Mouse (Mus musculus): ENCODE results near the gene Frmd4a.
"Not testable (repeated sequence)": the region's sequence is repeated elsewhere in the genome, so short reads cannot be mapped to it uniquely, and the experiment has no call there.

Frmd4a gene

DNA sequence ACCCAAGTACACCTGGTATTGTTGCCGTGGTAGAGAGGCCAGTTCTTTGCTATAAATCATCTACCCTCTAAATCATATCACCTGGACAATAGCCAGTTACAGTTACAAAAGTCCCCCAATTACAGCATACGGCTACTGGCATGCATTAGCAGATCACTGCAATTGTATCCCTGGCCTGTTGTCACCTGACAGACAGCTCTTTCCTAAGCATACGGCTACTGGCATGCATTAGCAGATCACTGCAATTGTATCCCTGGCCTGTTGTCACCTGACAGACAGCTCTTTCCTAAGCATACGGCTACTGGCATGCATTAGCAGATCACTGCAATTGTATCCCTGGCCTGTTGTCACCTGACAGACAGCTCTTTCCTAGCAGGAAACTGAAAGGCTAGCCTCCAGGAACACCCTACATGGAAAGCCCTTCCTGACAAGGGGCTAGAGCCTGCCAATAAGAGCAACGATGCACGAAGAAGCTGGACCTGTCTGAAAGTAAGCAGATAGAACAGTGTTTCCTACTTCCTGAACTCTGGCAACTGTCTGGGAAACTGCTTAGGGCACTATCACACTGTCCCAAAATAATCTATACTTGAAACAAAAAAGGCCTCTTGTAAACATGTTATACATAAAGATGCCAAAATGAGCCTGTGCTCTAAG is 596.9 kb downstream of the Frmd4a start:
- not testable (repeated sequence) for DNase-seq (ENCODE audit: extremely low read depth, low read depth)

DNA sequence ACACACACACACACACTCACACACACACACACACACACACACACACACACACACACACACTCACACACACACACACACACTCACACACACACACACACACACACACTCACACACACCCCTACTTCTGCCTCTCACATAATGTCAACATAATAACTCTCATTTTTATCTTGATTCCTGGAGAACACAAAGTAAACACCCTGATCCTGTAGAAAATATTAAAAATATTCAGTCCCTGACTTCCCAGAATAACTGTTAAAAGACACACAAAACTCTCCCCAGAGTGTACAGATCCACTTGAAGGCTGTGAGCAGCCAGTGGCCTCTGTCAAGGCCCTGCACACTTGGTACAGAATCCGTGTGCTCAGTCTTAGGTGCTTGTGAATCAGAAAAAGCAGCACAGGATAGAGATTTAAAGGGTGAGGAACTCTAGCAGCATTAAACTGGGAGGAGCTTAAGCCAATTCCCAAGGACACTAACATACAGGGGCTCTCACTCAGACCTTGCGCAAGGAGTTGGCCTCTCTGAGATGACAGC is 597.6 kb downstream of the Frmd4a start:
- DNase-seq (ENCODE audit: extremely low read depth, low read depth): no peak

DNA sequence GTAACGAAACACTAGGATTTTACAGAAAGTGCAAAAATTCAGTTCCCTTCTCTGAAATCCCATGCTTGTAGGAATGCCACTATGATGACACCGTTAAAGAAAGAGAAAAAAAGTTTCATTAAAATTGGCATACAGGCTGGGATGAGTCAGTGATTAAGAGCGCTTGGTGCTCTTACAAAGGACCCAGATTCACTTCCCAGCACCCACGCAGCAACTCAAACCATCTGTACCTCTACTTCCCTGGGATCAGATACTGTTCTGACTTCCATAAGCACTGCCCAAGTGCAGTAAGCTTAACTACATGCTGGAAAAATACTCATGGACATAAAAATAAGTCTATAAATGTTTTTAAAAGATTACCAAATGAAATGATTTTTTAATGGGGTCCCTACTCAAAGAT is 599.5 kb downstream of the Frmd4a start:
- no peak for DNase-seq (ENCODE audit: extremely low read depth, low read depth)

DNA sequence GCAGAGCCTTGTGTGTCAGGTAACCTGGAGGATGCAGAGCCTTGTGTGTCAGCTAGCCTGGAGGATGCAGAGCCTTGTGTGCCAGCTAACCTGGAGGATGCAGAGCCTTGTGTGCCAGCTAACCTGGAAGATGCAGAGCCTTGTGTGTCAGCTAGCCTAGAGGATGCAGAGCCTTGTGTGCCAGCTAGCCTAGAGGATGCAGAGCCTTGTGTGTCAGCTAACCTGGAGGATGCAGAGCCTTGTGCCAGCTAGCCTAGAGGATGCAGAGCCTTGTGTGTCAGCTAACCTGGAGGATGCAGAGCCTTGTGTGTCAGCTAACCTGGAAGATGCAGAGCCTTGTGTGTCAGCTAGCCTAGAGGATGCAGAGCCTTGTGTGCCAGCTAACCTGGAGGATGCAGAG is 601.6 kb downstream of the Frmd4a start:
- DNase-seq (ENCODE audit: extremely low read depth, low read depth): not testable (repeated sequence)

DNA sequence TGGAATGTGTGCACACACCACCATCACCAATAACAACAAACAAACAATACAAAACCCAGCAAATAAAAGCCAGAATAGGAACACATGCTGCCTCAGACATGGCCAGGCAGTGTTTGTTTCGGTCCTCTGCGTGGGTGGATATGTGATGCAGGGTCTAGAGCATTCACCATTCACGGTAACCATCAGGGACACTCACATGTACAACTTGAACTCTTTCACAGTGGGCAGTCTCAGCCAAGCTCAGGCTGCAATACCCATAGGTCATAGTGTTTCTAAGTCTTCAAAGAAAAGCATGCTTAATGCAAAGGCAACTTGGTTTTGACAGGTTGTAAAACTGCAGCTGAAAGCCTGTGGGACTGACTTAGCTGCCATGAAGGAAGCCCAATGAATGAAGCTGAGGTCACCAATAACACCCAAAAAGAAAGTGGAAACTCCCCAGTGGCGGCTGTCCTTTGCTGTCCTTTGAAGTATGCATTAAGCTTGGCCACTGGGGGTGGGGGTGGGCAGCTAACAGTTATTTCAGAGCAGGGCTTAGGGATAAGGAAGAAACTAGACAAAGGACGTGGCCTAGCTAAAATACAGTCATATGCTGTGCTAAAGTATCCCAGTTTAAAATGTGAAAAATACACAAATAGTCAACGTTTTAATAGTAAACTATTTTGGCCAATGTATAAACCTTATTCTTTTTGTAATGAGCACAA is 602.5 kb downstream of the Frmd4a start:
- DNase-seq (ENCODE audit: extremely low read depth, low read depth): no peak

DNA sequence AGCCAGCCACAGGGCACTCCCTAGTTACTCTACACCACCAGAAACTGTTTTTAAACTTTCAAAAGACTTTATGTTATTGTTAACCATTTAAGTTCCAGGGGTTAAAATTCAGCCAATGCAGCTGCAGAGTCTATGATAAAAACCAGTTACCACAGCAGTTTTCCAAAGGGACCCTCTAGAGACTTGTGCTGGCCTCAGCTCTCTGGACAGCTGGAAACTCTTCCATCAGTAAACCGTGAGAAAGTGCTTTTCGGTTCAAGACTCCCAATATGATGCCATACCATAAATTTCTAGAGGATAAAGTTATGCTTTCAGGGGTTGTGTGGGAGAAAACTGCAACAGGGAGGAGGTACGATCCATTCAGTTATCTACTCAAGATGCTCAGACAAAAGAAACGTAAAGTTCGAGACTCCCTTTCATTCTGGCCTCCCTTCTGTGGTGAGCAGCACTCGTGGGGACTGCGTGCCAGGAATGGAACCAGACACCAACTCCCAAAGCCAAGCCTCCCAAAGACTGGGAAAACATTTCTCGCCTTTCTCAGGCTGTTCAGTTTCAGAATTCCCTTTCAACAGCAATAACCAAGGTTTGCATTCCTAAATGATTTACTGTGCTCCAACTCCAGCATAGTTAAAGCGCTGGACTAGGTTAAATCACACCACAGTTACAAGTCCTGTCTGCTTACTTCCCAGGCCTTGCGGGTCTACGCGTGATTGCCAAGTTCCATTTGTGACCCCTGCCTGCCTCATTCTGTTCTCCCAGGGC is 603.3 kb downstream of the Frmd4a start:
- DNase-seq (ENCODE audit: extremely low read depth, low read depth): no peak

DNA sequence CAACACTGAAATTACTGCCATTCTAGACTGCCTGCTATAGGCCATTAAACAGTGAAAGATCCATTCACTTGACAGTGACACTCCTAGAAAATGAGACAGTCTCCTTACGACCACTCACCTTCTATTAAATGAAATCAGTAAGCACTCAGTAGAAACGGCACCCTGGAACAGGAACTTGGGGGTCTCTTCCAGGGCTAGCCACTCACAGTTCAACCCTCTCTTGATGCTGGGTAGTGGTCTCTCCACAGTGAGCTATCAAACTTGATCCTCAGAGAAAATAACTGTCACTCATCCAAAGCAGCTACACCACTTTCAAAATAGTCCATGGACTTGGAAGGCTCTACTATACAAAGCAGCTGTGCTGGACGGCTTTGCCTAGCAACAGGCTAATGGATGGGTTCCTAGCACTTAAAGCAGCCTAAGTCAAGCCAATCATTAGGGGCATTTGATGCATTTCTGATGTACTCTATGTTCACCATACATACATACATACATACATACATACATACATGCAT is 604.0 kb downstream of the Frmd4a start:
- DNase-seq (ENCODE audit: extremely low read depth, low read depth): no peak

DNA sequence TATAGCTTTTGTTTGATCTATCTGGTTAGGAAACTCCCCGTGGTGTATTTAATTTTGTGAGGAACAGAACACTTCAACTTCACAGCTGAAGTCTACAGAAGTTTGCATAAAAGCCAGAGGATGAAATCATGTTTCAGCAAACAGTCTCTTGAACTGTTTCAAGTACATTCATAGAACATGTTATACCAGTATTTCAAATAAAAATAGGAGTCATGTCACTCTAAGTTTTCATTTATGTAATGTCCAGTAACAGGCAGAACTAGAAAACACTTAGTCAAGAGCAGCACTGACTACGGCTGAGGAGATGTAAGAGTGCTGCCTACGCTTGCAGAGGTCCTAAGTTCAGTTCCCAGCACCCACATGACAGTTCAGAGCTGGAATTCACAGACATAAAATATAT is 609.4 kb downstream of the Frmd4a start:
- DNase-seq (ENCODE audit: extremely low read depth, low read depth): no peak

DNA sequence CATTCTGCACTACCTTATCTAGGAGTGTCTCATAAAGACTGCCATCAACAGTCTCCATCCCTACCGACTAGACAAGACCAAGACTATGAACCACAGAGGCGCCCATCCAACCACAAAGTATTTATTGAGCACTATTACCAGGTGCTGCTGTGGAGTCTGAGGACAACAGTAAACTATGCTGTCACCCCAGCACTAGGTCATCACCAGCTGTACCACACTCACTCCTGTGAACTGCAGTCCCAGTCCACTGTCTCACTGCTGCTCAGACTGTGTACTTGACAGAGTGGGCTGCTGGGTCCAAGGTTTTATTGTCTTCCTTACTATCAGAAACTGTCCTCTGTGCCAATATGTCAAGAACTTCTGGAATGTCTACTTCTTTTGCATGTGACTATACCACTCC is 611.4 kb downstream of the Frmd4a start:
- no peak for DNase-seq (ENCODE audit: extremely low read depth, low read depth)

DNA sequence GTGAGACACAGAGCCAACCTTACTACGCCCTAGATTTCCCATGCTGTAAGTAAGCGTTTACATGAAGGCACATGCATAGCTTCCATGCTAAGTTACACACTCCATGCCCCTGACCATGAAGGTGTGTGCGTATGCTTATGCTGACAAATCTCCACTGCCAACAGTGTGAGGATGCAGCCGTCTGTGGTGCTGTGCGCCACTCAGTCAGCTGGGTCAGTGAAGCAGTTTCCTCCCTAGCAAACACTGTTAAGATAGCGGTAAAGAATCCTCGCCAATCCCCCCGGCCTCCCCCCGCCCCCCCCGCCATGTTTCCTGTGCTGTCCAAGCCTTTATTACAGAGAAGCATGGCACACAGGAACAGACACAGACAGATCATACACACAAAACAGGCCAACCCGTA is 612.0 kb downstream of the Frmd4a start:
- no peak for DNase-seq (ENCODE audit: extremely low read depth, low read depth)

DNA sequence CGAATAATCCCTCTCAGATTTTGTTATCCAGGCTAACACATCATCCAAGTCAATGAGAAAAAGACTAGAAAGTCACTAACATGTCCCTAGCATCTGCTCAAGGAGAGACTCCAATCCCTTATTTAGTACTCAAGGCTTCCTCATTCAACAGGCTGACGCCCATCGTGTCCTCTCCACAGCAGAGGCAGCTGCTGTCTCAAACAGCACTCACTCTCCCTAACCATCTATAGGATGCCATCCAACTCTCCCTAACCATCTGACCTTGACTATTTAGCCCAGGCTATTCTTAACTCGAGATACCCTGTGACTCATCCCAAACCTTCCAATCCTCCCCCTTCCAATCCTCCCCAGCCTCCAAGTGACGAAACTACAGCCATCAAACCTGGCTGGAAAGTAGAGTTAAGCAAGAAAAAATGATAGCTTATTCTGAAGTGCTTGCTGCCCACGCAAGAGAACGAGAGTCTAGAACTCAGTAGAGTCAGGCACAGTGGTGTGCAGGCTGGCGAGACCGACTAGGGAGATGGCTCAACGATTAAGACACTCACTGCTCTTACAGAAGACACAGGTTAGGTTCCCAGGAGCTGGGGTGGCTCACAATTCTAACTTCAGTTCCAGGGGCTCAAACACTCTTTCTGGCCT is 612.8 kb downstream of the Frmd4a start:
- DNase-seq (ENCODE audit: extremely low read depth, low read depth): no peak

DNA sequence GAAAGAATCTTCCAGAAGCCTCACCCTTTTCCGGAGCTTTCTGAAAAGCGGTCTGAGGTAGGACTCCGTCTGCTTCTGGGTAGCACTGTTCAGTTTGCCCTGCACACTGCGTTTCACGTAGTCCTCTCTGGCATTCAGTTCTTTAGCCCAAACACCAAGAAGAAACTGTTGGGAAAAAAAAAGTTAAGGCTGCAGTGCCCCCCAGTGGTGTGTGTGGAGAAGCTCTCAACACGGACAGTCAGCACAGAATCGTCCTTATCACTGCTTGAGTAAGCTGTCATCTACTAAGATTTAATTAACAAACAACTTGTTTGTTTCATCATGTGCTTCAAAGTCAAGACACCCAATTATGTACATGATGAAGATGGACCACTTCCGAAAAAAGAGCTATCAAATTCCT is 618.3 kb downstream of the Frmd4a start:
- DNase-seq (ENCODE audit: extremely low read depth, low read depth): no peak

DNA sequence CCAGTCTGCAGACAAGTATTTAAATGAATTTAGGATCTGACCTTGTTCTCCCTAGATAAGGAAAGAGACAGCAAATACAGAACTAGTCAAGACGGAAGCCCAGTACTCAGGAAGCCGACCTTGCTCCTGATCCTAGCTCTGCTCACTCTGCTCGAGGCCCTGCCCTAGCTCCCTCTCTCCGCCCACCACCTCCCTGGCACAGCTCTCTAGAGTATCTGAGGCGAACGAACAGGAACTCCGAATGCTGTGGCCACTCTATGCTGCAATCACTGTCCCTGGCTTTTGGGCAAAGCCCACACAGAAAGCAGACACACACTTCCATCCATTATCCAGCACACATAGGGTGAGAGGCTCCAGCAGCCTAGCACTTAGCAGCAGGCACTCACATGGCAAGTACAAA is 619.1 kb downstream of the Frmd4a start:
- DNase-seq (ENCODE audit: extremely low read depth, low read depth): no peak

DNA sequence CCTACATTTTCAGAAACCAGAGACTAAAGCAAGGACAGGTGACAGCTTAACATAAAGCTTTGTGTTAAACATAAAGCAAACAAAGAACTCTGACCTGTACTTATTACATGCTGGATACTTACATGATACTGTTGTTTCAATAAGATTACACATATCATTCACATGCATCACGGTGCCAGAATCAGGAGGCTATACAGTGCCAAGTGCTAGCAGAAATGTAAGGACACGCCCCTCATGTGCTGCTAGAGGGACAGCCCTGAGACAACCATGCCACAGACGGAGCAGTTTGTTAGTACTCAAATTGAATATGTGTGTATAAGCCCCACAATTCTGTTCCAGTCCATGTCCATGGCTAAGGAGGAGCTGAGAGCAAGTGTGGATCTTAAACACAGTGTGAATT is 620.7 kb downstream of the Frmd4a start:
- DNase-seq (ENCODE audit: extremely low read depth, low read depth): no peak

DNA sequence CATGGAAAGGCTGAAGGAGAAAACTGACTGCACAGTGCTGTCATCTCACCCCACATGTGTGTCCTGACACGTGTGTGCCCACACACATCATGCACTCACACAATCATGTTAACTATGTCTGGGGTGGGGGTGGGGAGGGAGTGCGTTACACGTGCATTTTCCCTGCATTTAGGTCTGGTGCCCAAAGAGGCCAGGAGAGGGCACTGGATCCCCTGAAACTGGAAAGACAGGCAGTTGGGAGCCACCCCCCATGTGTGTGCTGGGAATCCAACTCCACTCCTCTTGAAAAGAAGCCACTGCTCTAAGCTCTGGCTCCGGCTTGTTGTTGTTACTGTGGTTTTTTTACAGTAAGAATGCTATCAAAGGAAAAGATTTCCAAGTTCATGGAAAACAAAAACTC is 627.5 kb downstream of the Frmd4a start:
- DNase-seq (ENCODE audit: extremely low read depth, low read depth): no peak

DNA sequence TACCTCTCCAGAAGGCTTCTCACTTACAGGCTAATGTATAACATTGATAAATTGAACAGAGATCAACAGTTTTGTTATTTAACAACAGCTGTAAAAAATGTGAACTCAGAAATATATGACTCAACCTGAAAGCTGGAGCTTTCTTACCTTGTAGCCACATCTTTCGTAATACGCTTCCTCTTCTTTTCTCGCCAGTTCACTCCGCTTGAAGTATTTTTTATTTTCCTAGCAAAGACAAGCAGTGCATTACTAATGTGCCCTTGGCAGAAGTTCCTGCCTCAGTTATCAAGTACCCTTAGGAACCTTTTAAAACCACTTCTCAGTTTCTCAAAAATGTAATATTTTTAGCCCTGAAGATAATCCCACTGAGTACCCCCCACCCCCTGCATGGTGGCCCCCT is 630.6 kb downstream of the Frmd4a start:
- DNase-seq (ENCODE audit: extremely low read depth, low read depth): peak; percentile 11

DNA sequence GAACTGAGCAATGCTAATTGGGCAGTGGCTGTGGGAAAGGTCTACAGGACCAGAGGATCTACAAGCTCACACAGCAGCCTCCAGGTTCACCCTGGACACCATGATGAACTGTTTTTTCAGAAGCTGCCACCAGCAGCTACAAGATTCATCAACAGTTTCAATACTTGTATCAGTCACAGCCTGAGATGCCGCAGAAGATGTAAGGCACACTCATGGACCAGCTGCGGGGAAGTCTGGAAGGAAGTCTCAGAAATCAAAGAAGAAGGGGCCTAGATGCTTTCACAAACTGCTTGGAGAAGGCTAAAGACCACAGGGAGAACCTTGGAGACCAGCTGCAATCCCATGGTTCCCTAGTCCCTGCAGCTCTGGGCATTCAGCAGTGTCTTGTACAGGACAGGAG is 632.1 kb downstream of the Frmd4a start:
- no peak for DNase-seq (ENCODE audit: extremely low read depth, low read depth)

DNA sequence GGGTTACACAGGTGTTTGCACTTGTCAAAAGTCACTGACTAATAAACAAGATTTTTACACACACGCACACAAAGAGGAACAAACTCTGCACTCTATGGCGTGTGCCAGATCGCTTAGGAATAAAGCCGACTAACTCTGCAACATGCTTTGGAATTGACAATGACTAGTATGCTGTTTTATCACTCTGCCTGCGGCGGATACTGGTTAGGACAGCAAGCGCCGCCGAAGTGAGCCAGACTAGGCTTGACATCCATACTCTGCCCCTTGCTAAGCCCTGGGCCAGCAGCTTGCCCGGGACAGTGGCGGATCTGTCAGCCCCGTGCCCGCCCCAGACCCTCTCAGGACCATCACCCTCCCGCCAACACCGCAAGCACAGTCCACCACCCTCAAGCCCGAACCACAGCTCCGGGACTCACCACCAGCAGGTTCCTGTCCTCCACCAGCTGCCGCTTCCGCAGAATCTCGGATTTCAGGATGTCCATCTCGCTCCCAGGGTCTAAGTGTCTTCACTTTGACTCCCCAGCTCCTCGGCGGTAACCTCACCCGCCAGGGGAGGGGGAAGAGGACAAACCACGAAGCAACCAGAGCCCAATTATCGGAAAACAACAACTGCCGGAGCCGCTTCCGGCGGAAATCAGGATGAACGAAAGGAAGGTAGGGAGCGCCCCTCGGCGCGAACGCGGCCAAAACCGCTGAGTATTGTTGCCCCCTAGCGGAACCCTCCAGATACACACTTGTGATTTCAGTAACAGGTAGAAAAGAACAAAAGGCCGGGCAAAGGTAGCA is 634.2 kb downstream of the Frmd4a start, which contains the start of gene Prpf18:
TSS of gene Prpf18 (minus strand) at position 614 of the 786 bp plus-strand sequence.
- peak; percentile 87 for DNase-seq (ENCODE audit: extremely low read depth, low read depth)

DNA sequence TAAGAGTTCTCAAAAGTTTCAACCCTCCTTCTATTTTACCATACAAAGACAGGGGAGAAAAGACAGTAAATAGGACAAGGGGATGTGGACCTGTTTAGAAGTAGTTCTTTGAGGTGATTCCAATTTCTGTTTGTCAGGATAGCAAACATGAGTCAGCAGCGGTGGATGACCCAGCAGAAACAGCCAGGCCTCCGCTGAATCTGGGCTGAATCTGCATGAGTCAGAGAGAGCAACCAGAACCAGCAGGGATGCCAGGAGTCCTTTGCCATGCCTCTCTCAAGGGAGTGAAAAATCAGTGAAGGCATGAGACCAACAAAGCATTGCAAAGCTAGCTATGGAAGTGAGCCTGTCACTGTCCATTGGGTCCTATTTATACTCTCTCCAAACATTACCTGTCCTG is 643.2 kb downstream of the Frmd4a start:
- no peak for DNase-seq (ENCODE audit: extremely low read depth, low read depth)

All from MEL-GATA-1-ER (cell line).